Mouse (Mus musculus) kidney, adult 9 months (tissue): ENCODE data around the gene B4galt2.

Experiments
- DNase-seq: peaks from one replicate; pipeline ENCODE4 v3.0.0; 2022

The B4galt2 gene

DNA sequence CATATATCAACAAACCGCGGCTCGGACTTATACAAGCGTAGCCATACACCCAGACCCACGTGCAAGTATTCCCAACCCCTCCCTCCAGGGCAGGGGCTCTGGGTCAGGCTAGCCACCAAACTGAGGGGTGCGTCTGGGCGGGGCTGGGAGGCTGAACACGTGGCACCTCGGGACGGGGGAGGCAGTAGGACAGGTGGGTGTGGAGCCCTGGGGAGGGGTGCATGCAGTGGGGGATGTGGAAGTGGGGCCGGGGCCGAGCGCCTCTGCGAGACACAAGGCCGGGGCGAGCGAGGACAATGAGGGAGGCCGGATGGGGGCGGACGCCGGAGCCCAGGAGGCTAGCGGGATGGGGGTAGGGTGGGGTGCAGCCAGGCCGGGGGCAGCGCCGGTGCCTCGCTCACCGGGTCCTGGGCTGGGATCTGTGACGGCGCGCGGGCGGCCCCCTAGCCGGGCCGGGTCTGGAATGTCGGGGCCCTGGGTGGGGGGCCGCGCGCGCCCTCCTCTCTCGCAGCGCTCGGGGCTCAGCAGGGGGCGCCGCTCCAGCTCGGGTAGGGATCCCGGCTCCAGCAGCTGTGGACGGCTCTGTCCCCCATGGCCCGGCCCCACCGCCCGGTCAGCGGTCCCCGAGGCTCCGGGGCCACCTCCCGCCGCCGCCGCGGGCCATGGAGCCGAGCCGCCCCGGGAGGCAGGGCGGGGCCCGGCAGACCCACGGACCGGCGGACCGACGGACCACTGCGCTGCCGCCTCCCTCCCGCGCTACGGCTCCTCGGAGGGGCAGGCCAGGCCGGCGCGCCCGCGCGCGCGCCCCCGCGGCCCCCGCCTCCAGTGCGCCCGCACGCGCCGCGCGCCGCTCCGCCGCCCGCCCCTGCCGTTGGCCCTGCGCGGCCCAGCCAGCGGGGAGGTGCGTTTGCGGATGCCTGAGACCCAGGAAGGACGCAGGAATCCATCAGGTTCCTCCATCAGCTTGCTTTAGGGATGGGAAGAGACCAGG, at the start of gene B4galt2:
TSS of gene B4galt2 (minus strand) at position 787 of the 991 bp plus-strand sequence.
- DNase-seq, result peak; percentile 28

DNA sequence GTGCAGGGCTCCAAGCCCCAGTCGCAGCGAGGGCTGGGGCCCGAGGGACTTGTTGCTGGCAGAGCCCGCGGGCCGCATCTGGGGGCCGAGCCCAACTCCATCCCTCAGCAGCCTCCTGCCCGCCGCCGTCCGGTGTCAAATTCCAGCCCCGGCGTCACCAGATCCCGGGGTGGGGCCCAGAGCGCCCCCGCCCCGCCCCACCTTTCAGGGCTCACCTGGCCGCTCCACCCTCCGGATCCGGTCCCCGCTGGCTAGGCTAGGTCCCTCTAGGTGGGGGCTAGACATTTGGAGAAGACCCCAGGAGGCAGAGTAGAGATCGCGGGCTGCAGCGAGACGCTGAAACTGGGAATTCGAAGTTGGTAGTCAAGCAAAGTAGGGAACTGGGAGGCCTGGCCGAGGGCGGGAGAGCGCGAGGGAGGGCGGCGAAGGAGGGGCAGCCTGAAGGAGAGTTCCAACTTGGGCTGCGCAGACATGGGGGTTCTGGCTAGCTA, 46.1 kb upstream of the B4galt2 start, which contains the start of gene Artn:
TSS of gene Artn (minus strand) at position 373 of the 491 bp plus-strand sequence.
- DNase-seq, result peak; percentile 65

DNA sequence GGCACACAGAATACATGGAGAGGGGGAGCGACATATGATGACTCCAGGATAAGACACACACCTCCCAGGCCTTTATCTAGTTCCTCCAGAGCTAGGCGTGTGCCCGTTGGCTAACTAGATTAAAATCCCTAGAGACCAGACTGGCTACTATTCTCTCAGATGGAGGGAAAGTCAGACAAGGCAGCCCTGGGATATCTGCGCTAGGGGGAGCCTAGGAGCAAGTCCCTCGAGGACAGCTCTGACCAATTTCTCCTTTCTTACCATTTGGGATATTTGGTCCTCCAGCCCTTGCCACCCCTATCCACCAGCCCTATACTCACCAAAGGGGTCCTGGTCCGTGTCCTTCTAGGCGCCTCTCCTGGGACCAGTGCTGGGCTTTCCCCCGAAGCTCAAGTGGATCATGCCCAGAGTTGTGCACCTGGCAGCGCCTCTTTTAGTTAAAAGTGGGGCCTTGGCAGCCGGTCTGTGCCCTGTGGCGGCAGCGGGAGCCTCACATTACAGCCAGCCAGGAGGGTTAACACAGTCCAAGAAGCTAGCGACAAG, 45.5 kb upstream of the B4galt2 start:
- DNase-seq, result peak; percentile 75

DNA sequence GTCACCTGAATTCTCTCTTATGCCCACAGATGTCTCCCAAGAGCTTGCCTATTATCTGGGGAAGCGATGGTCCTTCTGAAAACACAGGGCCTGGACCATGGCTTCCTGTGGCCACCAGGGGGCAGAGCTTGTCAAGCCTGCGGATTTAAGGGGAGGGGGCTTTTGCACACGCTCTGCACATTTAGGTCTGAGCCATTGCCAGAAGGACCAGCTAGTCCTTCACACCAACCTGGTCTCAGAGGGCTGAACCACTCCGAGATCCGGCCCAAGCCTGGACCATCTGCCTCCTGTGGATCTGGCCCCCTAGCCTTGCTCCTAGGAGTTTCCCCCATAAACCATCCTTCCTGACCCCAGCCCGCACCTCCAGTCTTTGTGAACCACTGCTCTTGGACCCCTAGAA, 44.9 kb upstream of the B4galt2 start:
- no peak for DNase-seq

- no peak for DNase-seq
Measured at GRCm38 (mm10) chr4:117926545-117927482, 43.5 kb upstream of the B4galt2 start.

DNA sequence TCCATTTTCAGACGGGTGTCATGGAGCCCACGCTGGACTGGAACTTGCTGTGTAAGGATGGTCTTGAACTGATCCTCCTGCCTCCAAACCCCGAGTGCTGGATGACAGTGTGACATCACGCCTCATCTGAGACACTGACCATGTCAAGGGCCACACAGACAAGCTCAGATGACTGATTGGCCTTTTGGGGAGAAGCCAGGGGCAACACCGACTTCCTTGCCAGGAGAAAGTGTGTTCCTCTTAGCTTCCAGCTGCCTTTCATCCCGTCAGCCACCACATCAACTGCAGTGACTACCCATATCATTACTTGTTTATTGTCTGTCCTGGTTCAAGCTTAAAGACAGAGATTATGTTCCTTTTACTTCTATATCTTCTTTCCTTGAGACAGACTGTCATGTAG, 41.6 kb upstream of the B4galt2 start:
- no peak for DNase-seq

DNA sequence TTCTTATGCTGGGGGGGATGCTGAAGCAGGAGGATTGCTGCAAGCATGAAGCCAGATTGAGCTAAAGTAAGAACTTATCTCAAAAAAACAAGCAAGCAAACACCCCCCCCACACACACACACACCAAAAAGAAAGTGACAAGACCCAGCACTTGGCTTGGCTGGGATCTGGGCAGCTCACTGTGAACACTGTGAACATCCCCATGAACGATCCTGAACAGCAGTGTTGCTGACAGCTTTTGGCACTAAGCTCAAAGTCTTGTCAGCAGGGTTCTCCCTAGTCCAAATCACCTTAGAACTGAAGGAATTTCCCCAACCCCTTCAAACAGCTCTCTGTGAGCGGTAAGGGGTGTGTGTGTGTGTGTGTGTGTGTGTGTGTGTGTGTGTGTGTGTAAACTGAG, 40.2 kb upstream of the B4galt2 start:
- DNase-seq, result no peak

DNA sequence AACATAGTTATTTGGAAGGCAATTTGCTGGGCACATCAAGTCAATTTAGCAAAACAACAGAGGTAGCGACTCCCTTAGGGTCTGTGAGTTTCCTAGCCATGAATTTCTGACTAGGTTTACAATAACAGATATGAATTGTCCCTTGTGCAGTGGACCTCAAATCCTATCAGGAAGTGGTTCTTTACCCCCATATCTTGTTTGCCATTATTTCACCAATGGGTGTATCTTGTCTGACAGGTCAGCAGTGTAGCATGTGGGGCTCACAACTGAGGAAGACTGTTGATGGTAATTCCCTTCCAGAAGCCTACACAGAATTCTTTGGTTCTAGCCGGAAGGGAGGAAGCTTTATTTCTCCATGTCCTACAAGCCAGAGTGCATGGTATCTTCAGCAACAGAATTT, 38.1 kb upstream of the B4galt2 start:
- no peak for DNase-seq

- no peak for DNase-seq
Measured at GRCm38 (mm10) chr4:117918762-117919161, 35.5 kb upstream of the B4galt2 start.

DNA sequence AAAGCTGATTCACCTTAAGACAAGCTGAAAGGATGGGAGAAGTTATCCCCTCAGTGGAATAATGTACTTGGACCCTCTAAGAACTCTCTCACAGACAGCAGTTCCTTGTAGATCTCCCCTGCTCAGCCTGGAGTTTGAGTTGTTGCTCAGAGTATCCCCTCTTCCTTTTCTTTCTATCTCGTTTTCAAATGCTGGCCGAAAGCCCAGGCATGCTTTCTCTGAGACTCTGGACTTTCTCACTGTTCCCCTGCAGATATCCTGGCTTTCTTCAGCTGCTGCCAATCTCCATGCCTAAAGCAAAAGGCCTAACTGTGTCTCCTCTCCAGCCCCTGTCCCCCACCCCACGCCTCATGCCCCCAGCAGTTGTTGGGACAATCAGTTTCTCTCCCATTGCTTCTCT, 35.0 kb upstream of the B4galt2 start:
- peak; percentile 47 for DNase-seq

DNA sequence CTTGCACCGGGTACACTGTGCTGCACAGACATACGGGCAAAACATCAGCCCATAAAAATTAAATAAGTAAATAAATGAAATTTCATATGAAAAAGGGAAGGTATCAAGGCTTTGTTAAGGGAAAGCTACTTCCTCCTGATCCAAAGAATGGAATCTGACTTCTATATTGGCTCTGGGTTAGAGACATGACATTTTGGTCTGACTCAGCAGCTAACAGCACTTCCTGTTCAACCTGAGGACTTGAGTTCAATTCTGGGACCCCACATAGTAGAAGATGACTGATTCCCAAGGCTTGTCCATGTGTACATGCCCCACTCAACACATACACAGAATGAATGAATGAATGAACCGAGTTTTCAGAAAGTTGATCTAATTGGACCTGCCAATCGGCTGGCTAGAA, 34.6 kb upstream of the B4galt2 start:
- DNase-seq, result no peak

DNA sequence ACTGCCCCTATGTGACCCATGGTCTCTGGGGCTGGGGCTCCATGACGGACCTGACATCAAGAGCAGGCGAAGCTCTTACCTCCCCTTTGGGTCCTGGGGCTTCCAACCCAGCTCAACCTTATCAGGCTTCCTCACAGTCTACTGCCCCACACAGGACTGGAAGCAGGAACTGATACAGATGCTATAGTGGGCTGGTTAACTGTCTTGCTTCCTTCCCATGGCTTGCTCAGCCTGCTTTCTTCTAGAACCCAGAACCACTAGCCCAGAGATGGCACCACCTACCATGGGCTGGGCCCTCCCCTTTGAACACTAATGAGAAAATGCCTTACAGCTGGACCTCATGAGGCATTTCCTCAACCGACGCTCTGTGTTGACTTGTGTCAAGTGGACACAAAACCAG, 34.1 kb upstream of the B4galt2 start:
- DNase-seq, result no peak

GRCm38 (mm10) chr4:117916386-117916785, 33.1 kb upstream of the B4galt2 start:
- no peak for DNase-seq

- DNase-seq, result no peak
Measured at GRCm38 (mm10) chr4:117915489-117916105, 32.3 kb upstream of the B4galt2 start.

DNA sequence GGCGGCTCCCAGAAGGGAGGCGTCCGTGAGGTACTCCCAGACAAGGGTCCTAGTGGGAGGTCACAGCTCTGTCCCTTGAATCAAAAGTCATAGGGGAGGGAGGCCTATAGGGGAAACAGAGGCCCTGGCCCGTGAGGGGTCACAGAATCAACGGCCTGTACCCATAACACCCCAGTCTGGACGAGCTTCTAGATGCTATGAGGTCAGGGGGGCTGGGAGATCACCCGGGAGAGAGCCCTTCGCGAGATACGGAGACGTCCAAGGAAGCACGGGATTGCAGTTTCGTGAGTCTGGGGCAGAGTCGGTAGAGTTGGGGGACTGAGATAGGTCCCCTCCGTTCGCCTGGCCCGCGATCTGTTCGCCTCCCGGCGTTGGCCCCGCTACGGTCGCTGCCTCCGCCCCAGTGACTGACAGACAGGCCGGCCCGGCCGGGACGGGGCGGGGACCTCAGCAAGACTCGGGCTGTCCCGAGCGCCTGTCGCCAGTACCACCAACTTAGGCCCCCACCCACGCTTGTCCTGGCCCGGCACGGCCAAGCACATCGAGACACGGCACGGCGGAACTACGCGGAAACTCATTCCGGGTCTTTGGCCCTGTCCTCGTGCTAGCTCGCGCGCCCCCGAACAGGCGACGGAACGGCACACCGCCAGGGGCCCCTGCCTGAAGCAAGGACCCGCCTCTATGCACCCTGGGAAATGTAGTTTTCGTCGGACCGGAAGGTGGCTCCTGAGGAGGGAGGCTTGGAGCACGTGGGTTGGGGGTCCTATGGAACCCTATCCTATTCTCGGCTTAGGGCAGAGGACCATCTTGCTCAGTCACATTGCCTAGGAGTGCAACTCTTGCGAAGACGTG, 31.5 kb upstream of the B4galt2 start, which contains the start of gene Ipo13:
TSS of gene Ipo13 (minus strand) at position 409 of the 852 bp plus-strand sequence.
- peak; percentile 95 for DNase-seq

DNA sequence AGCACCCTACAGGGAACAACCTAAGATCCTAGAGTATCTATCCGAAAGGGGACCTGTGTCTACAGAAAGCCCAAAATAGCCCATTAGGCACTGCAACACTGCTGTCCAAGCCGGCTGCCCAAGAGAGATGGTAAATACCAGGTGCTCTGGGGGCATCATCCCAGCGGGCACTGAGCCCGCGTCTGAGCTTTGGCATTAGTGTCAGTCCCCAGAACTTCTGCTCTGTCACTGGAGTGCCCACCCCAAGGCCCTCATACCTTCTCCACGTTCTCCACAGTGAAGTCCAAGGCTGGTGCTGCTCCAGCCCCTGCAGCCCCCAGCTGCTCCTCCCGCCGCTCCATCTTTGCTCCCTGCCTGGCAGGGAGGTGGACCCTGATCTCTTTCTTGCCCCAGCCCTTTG, 30.7 kb upstream of the B4galt2 start:
- DNase-seq, result no peak

- peak; percentile 77 for DNase-seq
Measured at GRCm38 (mm10) chr4:117913421-117913820, 30.1 kb upstream of the B4galt2 start.

GRCm38 (mm10) chr4:117912685-117913273, 29.5 kb upstream of the B4galt2 start:
- no peak for DNase-seq

- no peak for DNase-seq
Measured at GRCm38 (mm10) chr4:117912131-117912561, 28.9 kb upstream of the B4galt2 start.

DNA sequence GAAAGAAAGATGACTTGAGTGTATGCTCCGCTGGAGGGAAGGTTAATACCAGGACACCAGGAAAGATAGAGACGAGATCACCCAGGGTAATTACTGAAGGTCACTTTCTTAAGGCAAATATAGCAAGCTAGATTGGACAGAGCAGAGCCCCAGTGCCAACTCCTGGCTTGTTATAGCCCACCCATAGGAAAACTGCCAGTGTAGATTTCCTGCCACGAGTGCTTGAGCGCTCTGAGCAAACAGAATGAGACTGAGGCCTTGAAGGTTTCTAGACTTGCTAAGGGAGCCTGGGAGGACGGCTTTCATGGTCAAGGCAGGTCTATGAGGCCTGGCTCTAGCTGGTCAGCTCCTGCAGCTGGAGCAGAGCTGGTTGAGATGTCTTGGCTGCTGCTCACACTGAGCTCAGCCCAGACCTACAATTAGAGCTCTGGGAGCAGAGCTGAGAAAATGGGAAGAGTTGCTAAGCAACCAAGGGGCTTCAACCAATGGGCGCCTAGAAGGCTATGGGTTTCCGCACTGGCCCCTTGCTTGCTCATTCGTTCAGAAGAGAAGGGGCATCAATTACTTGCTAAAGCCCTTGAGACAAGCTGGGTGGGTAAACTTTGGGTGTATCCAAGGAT, 25.7 kb upstream of the B4galt2 start:
- DNase-seq, result no peak
